Mouse (Mus musculus) heart, adult 9 months (tissue): ENCODE data around the gene Adgrl3.

Experiments
- DNase-seq, 2 experiments: peaks; one replicate each; pipeline ENCODE4 v3.0.0; 2022; ENCODE audit warnings: low spot score in 2 of 2

Adgrl3 gene

DNA sequence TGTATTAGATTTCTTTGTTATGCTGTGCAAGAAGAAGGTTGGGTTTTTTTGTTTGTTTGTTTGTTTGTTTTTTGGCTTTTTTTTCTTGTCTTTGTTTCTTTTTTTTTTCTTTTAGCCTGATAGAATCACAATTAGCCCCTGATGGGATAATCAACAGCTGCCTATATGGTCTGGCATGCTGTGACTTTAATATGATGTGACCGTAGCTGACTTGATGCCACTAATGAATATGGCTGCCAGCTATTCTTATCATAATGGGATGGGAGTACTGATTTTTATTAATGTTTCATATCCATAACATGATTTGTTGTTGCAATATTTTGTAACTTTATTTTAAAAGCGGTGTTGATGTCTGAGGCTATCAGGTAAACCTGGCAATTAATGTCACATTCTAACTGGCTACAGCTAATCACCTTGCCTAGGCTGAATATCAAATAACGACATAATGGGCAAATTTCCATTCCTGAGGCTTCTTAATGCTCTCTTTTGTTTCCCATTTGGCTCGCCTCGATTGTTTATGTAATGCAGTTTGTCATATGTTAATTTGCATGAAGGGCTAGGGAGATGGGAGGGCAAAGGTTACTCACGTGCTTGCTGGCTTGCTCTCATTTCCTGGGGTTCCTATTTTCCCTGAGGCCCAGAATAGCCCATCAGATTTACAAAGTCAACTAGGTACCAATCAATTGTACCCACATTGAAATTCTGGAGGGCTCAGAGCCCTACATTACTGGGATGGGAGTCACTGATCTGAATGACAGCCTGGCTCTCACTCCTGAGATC is 641.9 kb downstream of the Adgrl3 start:
- DNase-seq = no peak

DNA sequence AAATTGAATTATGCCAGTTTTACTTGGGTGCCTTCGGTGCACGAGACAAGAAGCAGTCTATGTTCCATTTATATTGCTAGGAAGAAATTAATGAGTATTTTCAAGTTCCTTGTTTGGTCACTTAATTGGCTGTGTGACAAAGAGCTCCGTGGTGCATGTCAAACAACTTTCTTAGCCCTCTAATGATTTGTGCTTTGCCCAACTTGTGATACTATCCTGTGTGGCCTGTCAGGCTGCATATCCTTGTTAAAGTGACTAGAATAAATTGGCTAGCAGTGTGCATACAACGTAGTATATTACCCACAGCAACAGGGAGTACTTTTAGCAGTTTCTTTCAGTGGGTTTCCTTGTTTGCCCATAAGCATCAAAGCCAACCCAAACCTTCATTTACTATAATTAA is 651.1 kb downstream of the Adgrl3 start:
- DNase-seq = no peak

DNA sequence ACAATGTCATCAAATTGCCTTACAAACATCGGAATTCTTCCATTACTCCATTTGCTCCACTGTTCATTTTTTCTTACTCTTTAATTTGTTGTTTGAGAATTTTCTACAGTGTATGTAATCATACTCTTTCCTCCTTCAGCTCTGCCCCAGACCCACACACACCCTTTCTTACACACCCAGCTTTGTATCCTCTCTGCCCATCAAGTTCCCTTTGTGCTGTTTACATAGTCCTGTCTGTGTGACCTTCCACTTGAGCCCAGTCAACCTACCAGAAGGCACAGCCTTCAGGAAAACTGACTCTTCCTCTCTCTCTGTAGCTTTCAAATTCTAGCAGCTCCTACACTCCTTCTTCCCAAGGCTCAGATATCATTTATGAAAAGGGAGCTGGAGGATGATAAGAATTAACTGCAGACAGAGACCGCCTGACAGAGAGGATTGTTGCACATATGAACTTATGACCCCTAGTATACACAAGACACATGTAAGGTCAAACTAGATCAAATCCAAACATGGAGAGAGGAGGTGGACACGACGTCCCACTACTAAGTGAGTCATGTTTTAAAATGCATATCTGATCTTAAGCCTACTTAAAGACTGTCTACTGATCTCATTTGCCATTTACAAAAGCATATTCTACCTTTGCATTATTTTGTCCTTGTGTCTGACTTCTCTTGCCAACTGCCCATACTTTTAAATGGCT is 654.5 kb downstream of the Adgrl3 start:
- no peak for DNase-seq

DNA sequence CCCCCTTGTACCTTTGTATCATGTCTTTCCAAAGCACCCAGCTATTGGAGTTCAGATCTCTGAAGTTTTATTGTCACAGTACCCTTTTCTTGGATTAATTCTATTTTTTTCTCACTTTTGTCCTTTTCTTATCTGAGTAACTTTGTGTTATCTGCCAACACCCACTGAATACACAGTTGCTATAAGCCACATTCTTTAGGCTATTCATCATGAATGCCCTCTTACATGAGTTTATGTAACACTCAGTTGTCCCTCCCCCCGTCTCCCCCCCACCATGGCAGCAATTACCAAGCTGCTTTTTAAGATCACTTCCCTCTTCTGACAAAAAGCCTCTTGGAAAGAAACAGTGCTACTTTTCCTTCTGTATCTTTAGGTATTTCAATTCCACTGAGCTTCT is 655.0 kb downstream of the Adgrl3 start:
- DNase-seq = no peak

DNA sequence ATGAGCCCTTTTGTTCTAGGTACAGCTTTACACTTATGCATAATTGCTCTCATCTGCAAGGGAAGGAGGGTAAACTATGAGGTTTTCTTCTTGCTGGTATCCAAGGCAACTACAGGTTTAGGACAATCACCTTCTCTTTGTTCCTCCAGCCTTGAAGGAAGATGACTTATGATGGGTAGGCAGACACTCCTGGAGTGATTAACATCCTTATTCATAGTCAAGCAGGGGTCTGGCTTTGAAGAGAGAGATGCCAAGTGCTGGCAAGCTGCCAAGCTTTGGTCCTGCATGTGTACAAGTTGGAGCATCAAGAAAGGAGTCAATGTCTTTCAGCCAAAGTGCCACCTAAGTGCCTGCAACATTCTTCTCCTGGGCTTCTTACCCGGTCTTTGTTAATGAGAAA is 657.0 kb downstream of the Adgrl3 start:
- no peak for DNase-seq

DNA sequence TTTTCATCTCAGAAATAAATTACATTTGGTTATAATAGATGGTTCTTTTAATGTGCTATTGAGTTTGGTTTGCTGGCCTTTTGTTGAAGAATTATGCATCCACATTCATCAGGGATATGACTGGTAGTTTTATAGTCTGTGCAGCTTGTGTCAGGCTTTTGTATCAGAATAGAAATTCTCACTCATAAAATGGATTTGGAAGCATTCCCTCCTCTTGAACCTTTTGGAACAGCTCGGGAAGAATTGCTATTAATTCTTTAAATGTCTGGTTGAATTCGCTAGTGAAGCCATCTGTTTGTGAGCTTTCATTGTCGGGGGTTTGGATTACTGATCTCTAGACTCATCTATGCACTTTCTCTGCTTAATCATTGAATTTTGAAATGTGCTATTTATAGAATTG is 666.3 kb downstream of the Adgrl3 start:
- no peak for DNase-seq

DNA sequence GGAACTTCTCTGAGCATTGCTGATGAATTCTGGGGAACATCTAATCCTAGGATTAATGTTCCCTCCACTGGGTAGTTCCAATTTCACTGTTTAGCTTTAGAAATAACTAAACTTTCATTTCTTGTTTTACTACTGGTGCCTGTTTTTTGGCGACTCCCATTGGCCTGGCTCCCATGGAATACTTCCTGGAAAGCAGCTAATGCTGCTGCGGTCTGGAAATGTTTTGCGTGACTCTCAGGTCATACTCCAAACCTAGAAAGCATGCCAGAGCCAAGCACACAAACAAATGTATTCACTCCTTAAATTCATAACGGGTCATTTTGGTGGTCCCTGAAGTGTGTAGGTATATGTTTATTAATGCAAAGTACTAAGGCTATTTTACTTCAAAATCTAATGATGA is 666.9 kb downstream of the Adgrl3 start:
- DNase-seq = peak in 1 of 2 experiments; percentile 19

DNA sequence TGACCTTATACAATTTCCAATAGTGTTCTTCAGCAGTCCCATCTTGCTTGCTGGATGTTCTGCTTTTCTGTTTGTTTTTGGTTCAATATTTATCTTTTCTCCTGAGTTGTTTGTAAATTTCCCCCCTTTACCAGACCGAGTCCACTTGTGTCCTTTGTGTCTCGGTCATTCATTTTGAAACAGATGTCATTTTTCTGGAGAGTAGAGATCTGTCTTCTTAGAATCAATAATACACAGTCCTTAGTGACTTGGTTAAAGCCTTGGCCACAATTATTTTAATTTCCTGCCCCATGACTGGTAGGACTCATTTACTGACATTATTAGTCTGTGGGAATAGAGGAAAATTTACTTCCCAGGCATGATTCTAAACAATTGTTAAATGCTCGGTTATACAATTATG is 709.7 kb downstream of the Adgrl3 start:
- DNase-seq = no peak

DNA sequence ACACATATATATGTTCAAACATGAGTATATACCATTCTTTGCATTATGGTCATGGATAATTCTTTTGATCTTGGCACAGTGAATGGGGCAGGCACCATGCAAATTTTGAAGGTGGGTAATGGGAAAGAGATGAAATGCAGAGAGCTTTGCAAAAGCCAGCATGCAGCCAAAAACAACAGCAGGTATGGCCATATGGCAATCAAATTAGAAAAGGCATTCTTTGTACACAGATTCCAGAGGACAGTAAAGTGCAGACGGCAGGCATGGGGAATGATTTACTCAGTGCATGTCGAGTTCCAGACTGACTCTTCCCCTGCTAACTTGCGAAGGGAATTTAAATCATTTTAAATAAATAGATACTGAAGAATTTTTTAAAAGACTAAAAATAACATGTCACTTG is 716.1 kb downstream of the Adgrl3 start:
- no peak for DNase-seq

DNA sequence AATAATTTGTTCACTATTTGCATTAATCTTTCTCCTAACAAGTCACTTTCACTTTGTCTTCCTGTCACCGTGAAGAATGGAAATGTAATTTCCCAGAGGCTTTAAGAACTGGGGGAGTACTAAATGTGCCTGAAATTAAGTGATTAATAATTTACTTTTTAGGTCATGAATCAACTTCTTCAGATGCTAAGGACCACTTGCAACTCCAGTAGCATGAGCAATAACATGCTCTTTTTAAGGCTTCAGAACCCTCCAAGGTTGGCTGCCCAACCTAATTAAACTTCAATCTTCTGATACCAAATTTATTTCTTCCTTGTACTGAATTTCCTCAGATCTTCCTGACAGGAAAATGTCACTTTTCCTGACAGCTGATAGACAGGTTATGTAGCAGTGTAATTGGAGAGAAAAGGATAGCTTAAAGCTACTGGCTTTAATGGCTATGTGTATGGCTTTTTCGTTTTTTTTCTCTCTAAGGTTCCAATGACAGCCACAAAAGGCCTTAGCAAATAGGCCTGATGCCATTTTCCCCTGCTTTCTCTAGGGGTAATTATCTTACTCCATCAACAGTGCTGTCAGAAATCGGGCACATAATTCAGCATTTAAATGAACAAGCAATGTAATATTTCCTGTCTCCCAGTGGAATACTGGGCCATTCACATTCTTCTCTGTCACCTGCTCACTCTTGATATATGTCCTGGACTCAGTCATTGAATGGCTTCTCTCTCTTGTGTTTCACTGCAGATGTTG is 718.5 kb downstream of the Adgrl3 start:
- DNase-seq = no peak

DNA sequence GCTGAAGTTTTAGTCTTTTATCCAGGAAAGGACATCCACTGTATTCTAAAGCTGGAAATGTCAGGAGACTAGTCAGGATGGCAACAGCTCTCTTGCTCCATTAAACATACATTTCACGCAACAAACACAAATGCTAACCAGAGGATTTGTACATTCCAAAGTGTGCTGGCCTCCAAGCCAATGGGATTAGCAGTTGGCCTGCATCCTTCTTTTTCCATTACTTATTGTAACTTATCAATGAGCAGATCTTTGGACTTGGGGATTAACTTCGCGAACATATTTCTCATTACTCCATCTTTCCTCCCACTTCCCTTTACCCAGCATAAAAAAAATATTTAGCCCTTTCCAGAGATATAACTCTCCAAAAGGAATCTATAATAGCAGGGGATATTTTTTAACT is 732.5 kb downstream of the Adgrl3 start:
- no peak for DNase-seq

DNA sequence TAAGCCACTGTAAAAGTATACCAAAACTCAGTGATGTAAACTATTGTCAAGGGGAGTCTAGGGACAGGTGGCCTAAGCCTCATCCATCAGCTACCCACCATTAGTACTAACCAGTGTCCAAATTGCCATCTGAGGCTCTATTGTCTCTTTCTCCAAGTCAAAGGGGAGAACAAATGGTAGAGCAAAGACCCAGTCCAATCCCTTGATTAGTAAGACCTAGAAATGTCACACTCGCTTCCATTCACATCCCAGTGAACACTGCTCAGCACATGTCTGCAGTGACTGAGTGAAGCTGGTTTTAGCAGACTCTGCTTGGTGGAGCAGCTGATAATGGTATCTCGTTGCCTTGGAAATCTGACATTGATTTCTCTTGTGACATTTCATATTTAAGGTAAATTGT is 735.8 kb downstream of the Adgrl3 start:
- DNase-seq = no peak

DNA sequence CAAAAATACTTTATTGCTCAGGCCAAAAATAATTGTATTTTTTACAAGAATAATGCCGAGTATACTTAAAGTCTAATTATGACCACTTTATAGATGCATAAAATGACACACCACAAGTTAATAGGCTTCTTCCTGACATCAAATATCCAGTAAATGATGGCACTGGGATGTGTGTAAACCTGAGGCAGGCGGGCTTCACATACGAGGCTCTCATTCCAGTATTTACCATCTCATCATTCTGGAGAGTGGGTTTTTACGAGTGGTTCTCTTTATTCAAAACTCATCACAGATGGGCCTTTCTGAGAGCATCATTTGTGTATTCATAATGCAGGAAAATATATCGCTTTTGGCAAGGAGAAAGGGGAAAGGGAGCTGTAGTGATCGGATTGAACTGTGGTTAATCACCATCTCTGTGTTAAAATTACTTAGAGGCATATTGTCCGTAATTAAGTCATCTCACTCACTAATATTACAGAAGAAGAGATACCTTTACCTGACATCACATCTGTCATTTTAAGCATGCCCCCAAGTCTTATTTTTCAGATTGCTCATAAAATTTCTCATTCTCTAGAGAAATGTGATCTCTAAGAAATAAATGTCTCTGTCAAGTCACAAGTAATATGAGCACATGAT is 737.3 kb downstream of the Adgrl3 start:
- no peak for DNase-seq

DNA sequence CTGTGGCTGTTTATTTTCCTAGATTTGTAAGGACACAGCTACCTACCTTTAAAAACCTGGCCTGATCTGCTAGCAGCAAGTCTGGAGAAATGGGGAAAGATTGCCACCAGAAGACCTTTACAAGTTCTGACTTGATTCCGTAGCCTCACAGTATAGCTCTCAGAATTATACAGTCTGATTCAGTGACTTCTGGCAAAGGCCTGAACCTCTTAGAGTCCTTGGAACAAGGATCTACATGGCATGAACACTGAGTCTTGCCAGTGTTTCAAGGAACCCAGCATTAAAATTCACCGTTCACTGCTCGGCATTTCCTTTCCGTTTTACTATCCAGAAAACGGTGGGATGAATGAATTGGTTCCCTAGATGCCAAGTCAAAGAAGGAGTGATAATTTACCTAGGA is 756.3 kb downstream of the Adgrl3 start:
- no peak for DNase-seq

DNA sequence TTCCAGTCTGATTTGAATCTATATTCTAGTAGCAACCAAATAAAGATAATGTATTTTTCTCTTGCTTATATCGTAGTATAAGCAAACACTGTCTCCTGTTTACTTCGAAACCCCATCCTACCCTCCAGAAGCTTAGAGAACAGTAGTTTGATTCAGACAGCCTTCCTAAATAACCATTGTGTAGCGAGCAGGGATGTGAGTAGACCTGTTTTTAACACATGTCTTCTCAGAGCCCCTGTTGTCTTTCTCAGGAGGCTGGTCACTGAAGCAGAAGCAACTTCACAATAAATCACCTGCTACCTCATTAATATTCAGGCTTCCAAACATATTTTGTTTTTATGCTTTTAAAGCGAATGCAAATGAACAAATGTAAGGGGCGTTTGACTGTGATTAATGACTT is 756.8 kb downstream of the Adgrl3 start:
- no peak for DNase-seq

DNA sequence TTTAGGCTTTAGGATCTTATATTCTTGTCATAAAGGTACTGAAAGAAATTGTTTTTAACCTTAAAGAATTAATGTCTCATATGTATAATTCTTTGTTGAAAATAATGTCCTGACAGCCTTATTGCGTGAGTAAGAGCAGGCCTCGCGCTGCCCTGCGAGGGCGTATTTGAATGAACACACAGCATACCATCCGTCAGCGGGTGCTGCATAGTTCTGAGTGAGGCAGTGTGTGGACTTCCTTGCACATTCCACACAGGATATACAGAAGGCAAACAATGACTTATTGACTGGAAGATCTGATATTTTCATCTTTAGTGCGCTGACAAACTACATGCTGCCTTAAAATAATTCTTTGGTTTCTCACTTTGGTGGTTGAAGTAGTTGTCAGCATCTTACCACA is 764.8 kb downstream of the Adgrl3 start:
- DNase-seq = no peak

DNA sequence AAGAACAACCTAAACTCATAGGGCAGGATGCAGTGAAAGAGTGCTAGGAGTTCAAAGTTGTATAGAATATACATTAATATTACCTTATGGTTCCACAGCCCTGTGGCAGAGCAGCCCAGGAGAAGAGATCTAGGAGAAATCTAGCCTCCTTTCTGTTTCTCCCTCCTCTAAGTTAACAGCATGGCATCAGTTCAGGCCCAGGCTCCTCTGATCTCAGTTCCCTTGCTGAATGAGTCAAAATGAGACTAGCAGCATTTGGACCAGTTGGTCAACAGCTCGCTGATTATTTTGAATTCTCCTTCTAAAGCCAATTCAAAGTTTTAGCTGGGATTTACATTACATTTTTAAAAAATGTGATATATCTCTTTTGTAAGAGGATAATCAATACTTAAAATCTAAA is 770.8 kb downstream of the Adgrl3 start:
- no peak for DNase-seq

DNA sequence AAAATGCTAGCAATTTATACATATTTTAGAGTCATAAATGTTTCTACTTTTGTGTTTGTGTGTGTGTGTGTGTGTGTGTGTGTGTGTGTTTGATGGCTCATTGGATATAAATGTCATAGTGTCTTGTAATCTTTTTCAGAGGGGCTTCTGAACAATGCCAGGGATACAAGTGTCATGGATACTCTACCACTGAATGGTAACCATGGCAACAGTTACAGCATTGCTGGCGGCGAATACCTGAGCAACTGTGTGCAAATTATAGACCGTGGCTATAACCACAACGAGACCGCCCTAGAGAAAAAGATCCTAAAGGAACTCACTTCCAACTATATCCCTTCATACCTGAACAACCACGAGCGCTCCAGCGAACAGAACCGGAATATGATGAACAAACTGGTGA is 774.2 kb downstream of the Adgrl3 start:
- DNase-seq = no peak

DNA sequence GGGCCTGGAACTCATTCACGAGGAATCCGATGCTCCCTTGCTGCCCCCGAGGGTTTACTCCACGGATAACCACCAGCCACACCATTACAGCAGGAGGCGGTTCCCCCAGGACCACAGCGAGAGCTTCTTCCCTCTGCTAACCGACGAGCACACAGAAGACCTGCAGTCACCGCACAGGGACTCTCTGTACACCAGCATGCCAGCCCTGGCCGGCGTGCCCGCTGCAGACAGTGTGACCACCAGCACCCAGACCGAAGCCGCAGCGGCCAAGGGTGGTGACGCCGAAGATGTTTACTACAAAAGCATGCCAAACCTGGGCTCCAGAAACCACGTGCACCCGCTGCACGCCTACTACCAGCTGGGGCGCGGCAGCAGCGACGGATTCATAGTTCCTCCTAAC is 774.7 kb downstream of the Adgrl3 start:
- no peak for DNase-seq

DNA sequence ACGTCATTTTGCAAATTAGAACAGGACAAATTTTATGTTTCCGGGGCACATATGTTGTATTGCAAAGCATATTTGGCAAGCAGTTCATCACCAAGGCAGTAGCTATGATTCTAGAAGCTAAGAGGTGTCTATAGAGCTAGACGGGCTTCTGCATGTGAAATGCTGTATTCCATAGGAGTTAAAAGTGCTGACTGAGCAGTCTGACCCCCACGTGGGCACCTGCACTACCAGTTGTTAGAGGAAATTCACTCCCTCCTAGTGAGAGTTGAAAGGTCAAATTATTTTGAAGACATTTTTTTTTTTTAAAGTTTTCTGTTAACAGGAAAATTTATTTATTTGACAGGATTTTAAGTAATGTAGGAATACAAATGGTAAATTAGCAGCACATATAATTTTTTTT is 776.2 kb downstream of the Adgrl3 start:
- no peak for DNase-seq

DNA sequence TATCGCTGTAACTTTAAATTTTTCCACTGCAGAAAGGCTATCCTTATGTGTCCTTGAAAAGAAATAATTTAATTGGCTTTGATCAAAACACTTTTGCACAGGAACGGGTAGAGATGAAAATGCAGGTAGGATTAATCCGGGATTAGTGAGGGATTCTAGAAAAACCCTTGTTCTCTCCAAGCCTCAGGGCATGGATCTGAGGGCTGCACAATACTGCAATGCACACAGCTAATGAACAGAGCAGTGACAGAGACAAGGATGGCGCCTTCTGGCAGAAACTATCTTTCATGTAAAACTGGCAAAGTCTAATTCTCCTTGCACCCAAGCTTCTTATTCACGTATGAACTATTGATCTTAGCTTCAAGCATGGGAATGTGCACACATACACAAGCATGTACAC is 791.0 kb downstream of the Adgrl3 start:
- DNase-seq = no peak

DNA sequence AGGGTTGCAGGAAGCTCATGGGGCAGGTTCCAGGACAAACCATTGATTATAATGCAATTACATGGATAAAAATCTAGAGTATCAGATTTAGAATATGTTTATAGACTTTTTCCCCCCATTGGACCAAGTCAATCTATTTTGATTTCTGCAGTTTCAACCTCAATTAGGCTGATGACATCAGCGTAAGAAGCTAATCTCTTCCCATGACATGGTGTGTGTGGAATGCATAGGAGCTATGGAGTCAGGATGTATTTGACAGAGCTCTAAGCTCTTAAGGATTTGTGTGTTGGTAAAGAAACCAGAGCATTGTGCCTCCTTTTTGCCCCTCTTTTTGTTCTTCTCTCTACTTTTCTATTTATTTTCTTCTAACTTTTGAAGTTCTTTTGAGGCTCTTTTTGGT is 812.1 kb downstream of the Adgrl3 start:
- DNase-seq = no peak
